Mouse (Mus musculus): ENCODE measurements around the gene Tnfrsf1b. TPM values are rescaled to one million over a fixed set of nuclear protein-coding genes. Genes with fewer than 3 reads are reported as not detected.

The Tnfrsf1b gene
- 5.5 TPM for polyA plus RNA-seq (2014; fragmentation: Illumina TruSeq; extraction: RNeasy Lipid Tissue Mini Kit (QIAGEN cat#74804); ENCODE audit: low read depth, low replicate concordance)

GRCm38 (mm10) chr4:145246173-145247011, at the start of gene Tnfrsf1b:
Tnfrsf1b (minus strand) TSS chr4:145246870.

GRCm38 (mm10) chr4:145194559-145195162, 52.0 kb downstream of the Tnfrsf1b start, which contains the start of gene Vps13d:
Vps13d (minus strand) TSS chr4:145195005.

Other genes with a start within 250 kb of the Tnfrsf1b start
- gene Vps13d, start 51.9 kb downstream of the Tnfrsf1b start, polyA plus RNA-seq (2014; fragmentation: Illumina TruSeq; extraction: RNeasy Lipid Tissue Mini Kit (QIAGEN cat#74804); ENCODE audit: low read depth, low replicate concordance) = 72.3 TPM
- 0.18 TPM for gene Tnfrsf8, start 68.3 kb upstream of the Tnfrsf1b start, polyA plus RNA-seq (2014; fragmentation: Illumina TruSeq; extraction: RNeasy Lipid Tissue Mini Kit (QIAGEN cat#74804); ENCODE audit: low read depth, low replicate concordance)

Data from heart, adult 10 weeks (tissue).